Mouse (Mus musculus) heart, postnatal 0 days (tissue): ENCODE results near the gene Fis1.

Experiments
- CTCF ChIP-seq: IDR thresholded peaks from 2 replicates; pipeline ENCODE4 v1.5.1; 2016; ENCODE audit warnings: antibody characterized with exemption, control low read depth, low read depth
- EP300 ChIP-seq: IDR thresholded peaks from 2 replicates; pipeline ENCODE4 v1.6.1; 2016; ENCODE audit warnings: antibody characterized with exemption, low read depth

GRCm38 (mm10) chr5:136962501-136962900, 9.4 kb downstream of the Fis1 start:
- TF ChIP-seq CTCF = peak; percentile 91
- TF ChIP-seq EP300 = no peak
